Mouse (Mus musculus) cortical plate, adult 2 months (tissue): ENCODE measurements around the gene Olfr373. TPM values are rescaled to one million over a fixed set of nuclear protein-coding genes. Genes with fewer than 3 reads are reported as not detected.

Source experiments
- H3K27ac ChIP-seq: fragments of 200-500 bp; 2 replicates; pipeline ENCODE4 v1.5.1; 2012; ENCODE audit warnings: low read length, control low read depth, inconsistent platforms; ENCODE audit not compliant: insufficient read depth
- H3K4me1 ChIP-seq: fragments of 200-500 bp; 2 replicates; pipeline ENCODE4 v1.6.1; 2011; ENCODE audit warnings: low read length; ENCODE audit not compliant: control insufficient read depth, insufficient read depth
- H3K4me3 ChIP-seq: fragments of 200-500 bp; 2 replicates; pipeline ENCODE4 v1.5.1; 2011; ENCODE audit warnings: mild to moderate bottlenecking, low read length, control low read depth; ENCODE audit not compliant: insufficient read depth
- CTCF ChIP-seq: fragments of 200-500 bp; IDR thresholded peaks from 2 replicates; pipeline ENCODE4 v1.5.1; 2011; ENCODE audit warnings: mild to moderate bottlenecking, control low read depth, low read length; ENCODE audit not compliant: insufficient read depth; ENCODE audit errors: extremely low read depth
- POLR2A ChIP-seq: fragments of 200-500 bp; IDR thresholded peaks from 2 replicates; pipeline ENCODE4 v1.6.1; 2011; ENCODE audit warnings: mild to moderate bottlenecking, low read length, control low read depth; ENCODE audit not compliant: insufficient read depth; ENCODE audit errors: extremely low read depth
- polyA plus RNA-seq: library from polyadenylated mRNA; depleted of rRNA; stranded (reverse); fragments of >200 nt; gene quantifications from 2 replicates; pipeline ENCODE4 v1.2.3, GENCODE M21; 2012

Olfr373 gene
- polyA plus RNA-seq, 1 experiment = not detected

DNA sequence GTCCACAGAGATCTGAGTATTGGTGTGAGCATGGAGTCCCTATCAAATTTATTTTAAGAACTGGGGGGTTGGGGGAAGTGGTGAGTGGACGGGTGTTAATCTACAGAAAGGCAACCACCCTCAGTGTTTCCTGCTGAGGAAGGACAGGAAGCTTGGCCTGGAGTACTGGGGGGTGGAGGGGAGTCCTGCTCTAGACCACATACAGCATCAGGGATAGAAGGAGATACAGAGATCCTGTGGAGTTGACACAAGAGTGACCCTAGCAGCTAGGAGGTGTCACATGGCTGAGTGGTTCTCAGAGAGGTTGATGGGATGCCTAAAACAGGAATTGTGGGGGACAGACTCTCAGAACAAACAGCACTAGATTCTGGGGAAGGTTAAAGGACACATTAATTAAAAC, 50.5 kb downstream of the Olfr373 start:
- peaks cover 2% of the 10 kb centered on the region; the same call in 1 of the 2 replicates for H3K4me1 ChIP-seq
- H3K4me3 ChIP-seq = no peak overlapping the region
- TF ChIP-seq CTCF (no peak), POLR2A (no peak)
- H3K27ac ChIP-seq = no peak overlapping the region

DNA sequence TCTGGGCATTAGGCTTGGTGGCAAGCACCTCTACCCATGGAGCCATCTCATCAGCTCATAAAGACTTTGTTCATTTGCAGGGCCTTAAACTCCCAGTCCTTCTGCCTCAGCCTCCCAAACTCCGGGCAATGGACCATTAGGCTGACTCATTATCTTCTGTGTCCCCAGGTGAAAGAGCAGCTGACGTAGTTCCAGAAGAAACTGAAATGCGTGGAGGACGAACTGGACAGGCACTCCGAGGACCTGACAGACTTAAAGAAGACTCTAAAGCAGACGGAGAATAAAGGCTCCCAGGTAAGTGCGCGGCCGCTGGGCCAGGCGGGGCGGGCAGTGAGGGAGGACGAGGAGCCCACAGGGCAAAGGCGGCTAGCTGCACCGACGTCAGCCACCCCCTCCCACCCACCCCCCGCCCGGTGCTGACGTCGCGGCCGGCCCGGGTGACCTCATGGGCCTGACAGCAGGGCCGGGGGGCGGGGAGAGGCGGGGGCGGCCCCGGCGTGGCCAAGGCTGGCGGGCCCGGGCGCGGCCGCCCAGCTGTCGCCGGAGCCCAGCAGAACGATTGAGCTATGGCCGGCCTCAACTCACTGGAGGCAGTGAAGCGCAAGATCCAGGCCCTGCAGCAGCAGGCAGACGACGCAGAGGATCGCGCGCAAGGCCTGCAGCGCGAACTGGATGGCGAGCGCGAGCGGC, 51.9 kb downstream of the Olfr373 start, which contains the start of gene Tpm4:
Gene Tpm4, plus strand, starts transcription at position 220 of the 690 bp plus-strand sequence.
- peak within 1 kb of the TSS; percentile 93 for H3K4me3 ChIP-seq
- TF ChIP-seq POLR2A (peak; percentile 28; the same call in 1 of the 2 replicates), CTCF (no peak)
- peak within 1 kb of the TSS; percentile 89 for H3K27ac ChIP-seq
- peaks cover 2% of the 10 kb centered on the region; the same call in 1 of the 2 replicates for H3K4me1 ChIP-seq

DNA sequence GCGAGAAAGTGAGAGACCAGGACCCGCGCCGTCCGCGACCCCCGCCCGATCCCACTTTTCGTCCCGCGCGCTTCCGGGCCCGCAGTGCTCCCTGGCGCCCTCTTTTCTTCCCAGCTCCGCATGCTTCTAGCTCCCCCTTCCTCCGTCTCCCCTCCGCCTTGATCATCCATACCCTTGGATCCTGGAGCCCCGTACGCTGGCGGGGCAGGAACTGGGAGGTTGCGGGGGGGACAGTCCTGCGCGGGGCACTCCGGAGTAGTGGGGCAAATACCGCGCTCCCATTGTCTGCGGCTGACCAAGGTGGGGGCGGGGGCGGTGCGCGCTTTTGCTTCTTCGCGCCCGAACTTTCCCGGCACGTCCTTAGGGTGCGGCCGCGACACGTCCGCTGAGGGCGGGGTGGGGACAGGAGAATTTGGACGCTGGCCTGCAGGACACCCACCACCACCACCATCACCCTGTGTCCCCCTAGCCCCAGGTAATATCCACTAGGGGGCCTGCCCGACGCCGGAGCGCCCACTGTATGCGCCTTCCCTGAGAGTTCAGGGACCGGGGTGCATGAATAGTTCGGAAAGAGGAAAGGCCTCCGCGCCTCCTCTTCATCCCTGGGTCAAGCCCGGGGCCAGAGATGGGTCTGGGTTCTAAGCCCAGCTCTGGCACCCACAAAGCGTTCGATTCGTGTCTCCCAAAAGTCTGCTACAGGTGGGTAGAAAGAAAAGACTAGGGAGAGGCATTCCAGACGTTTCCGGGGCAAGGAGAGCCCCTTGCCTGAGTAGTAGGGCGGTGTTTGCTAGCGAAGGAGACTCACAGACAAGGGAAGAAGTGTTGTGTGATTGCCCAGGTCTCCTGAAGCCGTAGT, 52.7 kb downstream of the Olfr373 start:
- Histone ChIP-seq H3K27ac (peak overlapping the region; percentile 89), H3K4me3 (peak overlapping the region; percentile 93), H3K4me1 (peaks cover 2% of the 10 kb centered on the region; the same call in 1 of the 2 replicates)
- TF ChIP-seq CTCF = no peak
- TF ChIP-seq POLR2A = no peak

DNA sequence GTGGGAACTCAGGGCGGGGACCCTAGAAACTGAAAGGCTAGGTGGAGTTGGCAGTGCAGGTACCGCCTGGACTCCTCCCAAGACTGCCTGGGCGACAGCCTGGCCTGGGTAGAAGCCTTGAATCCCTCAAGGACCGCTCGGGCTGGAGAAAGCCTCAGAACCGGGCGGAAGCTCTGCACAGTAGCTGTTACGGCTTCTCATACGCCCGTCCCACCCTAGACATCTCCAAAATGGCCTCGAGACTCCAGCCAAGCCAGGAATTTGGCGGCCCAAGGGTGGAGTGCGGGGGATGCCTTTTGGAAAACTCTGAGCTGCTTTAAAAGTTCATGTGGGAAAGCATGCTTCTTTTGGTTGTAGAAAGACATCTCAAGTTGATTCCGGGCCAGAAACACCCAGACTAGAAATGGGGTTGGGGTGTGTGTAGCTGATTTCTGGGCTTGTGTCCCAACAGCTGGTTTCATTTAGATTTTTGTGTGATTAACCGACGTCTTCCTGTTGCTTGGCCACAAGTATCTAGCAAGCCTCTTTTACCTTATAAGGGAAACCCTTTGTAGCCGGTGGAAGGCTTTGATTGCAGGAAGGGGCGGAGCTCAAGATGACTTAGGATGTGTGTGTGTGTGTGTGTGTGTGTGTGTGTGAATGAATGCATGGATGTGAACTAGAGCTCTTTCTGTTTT, 53.5 kb downstream of the Olfr373 start:
- peak overlapping the region; percentile 93 for H3K4me3 ChIP-seq
- peaks cover 2% of the 10 kb centered on the region; the same call in 1 of the 2 replicates for H3K4me1 ChIP-seq
- TF ChIP-seq CTCF = no peak
- no peak for TF ChIP-seq POLR2A
- peak overlapping the region; percentile 89 for H3K27ac ChIP-seq

DNA sequence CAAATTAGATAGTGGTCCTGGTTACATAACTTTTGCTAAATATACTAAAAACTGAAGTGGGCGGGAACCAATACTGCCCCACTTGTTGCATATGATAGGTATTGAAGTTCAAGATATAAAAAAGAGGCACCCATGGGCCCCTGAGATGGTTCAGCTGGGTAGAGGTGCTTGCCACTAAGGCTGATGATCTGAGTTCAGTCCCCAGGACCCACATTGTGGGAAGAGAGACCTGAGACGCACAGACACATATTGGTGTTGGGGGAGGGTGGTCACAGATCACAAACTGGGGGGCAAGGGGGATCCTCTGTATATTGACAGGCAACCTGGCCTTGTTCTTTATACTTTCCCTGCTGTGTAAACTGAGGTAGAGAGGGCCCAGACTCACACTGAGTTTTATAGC, 54.5 kb downstream of the Olfr373 start:
- peaks cover 2% of the 10 kb centered on the region; the same call in 1 of the 2 replicates for H3K4me1 ChIP-seq
- TF ChIP-seq CTCF (no peak), POLR2A (no peak)
- H3K27ac ChIP-seq = no peak overlapping the region
- H3K4me3 ChIP-seq = no peak overlapping the region

DNA sequence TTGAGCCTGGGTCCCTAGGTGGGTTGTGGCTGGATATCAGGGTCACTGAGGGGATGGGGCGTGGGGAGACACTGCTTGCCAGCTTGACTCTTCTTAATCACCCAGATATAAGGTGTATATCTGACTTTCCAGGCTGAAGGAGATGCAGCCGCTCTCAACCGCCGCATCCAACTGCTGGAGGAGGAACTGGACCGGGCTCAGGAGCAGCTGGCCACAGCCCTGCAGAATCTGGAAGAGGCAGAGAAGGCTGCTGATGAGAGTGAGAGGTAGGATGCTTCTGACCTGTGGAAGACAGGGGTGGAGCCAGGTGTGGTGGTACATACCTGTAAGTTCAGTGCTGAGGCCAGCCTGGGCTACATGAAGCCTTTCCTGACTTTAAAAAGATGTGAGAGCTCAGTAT, 55.5 kb downstream of the Olfr373 start:
- Histone ChIP-seq H3K4me1 (peaks cover 2% of the 10 kb centered on the region; the same call in 1 of the 2 replicates), H3K27ac (no peak overlapping the region), H3K4me3 (no peak overlapping the region)
- no peak for TF ChIP-seq POLR2A
- TF ChIP-seq CTCF = no peak

DNA sequence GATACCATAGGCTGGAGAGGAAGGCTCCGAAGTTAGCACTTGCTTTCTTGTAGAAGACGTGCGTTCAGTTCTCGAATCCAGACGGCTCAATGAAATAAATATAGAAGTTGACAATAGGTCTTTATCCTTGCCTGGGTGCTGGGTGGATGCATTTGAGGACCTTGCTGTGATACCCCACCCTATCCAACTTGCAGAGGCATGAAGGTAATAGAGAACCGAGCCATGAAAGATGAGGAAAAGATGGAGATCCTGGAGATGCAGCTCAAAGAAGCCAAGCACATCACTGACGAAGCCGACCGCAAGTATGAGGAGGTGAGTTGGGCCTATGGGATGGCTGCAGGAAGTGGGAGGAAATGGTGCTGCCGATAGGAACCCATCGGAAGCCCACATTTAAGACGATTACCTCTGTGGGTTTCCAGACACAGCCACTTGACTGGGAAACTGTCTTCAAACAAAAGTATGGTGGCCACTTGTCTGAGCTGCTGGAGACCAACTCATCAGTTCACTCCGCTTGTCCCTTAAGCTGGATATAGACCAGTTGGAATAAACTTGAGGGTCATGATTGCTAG, 60.4 kb downstream of the Olfr373 start:
- TF ChIP-seq POLR2A (no peak), CTCF (no peak)
- Histone ChIP-seq H3K4me3 (no peak overlapping the region), H3K4me1 (no peaks in the 10 kb centered on the region), H3K27ac (no peak overlapping the region)

DNA sequence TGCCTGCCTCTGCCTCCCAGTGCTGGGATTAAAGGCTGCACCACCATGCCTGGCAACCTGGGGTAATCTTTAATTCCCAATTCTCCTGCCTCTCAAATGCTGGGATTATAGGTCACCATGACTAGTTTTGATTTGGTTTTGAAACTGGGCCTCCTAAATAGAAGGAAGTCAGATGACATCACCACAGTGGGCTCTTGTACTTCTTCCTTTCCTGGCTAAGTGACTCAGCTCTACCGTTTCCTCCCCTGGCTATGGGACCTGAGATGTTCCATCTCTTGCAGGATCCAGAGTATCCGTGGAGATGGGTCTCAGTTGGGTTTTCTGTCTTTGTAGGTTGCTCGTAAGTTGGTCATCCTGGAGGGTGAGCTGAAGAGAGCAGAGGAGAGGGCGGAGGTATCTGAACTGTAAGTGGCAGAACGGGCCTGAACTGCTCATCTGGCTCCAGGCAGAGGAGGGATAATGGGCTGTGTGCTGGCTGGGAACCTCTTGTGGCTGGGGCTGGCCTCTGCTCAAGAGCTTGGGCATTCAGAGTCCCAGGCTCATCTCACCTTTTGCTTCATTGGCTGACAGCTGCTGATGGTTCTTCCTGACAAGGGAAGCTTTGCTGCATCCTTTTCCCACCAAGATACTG, 61.5 kb downstream of the Olfr373 start:
- Histone ChIP-seq H3K4me3 (no peak overlapping the region), H3K27ac (no peak overlapping the region), H3K4me1 (no peaks in the 10 kb centered on the region)
- no peak for TF ChIP-seq CTCF
- TF ChIP-seq POLR2A = no peak
